Mouse (Mus musculus) midbrain, embryonic 11.5 days (tissue): Measurements from ENCODE around the gene Fbxl19. TPM values are rescaled to one million over a fixed set of nuclear protein-coding genes. Genes with fewer than 3 reads are reported as not detected.

Experiments
- ATAC-seq: fragments of 200-750 bp; cut with Nextera tagmentation; 2 replicates; pipeline ENCODE4 v1.8.0; 2017; ENCODE audit warnings: moderate TSS enrichment, moderate library complexity; ENCODE audit not compliant: low FRiP score
- DNase-seq: peaks from one replicate; pipeline ENCODE4 v3.0.0; 2015; ENCODE audit warnings: low spot score; ENCODE audit errors: missing footprints
- H3K27ac ChIP-seq: fragments of 300-500 bp; sonication (generic); 2 replicates; pipeline ENCODE4 v1.5.1; 2014; ENCODE audit warnings: low read depth, low read length
- H3K27me3 ChIP-seq: fragments of 300-500 bp; sonication (generic); 2 replicates; pipeline ENCODE4 v1.6.1; 2014; ENCODE audit warnings: mild to moderate bottlenecking, low read length, moderate library complexity, mixed read lengths; ENCODE audit not compliant: control insufficient read depth, insufficient read depth
- H3K36me3 ChIP-seq: fragments of 300-500 bp; sonication (generic); 2 replicates; pipeline ENCODE4 v1.6.1; 2014; ENCODE audit warnings: mild to moderate bottlenecking, low read length, moderate library complexity, mixed read lengths; ENCODE audit not compliant: control insufficient read depth, insufficient read depth
- H3K4me1 ChIP-seq: fragments of 300-500 bp; sonication (generic); 2 replicates; pipeline ENCODE4 v1.6.1; 2014; ENCODE audit warnings: low read length; ENCODE audit not compliant: control insufficient read depth, insufficient read depth
- H3K4me2 ChIP-seq: fragments of 300-500 bp; sonication (generic); 2 replicates; pipeline ENCODE4 v1.6.1; 2014; ENCODE audit warnings: mild to moderate bottlenecking, moderate library complexity
- H3K4me3 ChIP-seq: fragments of 300-500 bp; sonication (generic); 2 replicates; pipeline ENCODE4 v1.5.1; 2014; ENCODE audit warnings: low read depth, low read length
- H3K9ac ChIP-seq: fragments of 300-500 bp; sonication (generic); 2 replicates; pipeline ENCODE4 v1.6.1; 2014; ENCODE audit warnings: low read length
- H3K9me3 ChIP-seq: fragments of 300-500 bp; sonication (generic); 2 replicates; pipeline ENCODE4 v1.6.1; 2016; ENCODE audit warnings: low read length; ENCODE audit not compliant: control insufficient read depth
- WGBS: fragments of 180-500 bp; shearing (Covaris S2); extraction: QIAGEN DNeasy Blood & Tissue Kit; methylation state at CpG from one replicate; pipeline ENCODE4 v1.1.7; 2014; 5-methylcytosine and 5-hydroxymethylcytosine counted together
- microRNA counts: library from miRNA; unstranded; fragments of <30 nt; microRNA quantifications from one replicate; lab custom pipeline; 2015
- microRNA-seq: library from miRNA; unstranded; fragments of <30 nt; microRNA quantifications from one replicate; pipeline ENCODE4, GENCODE M21; 2017
- polyA plus RNA-seq: library from polyadenylated mRNA; unstranded; fragments of >200 nt; fragmentation: Nextera tagmentation; extraction: Ambion mirVana; gene quantifications from 2 replicates; pipeline ENCODE4 v1.2.1, GENCODE M21; 2014

Gene Fbxl19
- polyA plus RNA-seq, 1 experiment from 2014 or later = 9.3 TPM

DNA sequence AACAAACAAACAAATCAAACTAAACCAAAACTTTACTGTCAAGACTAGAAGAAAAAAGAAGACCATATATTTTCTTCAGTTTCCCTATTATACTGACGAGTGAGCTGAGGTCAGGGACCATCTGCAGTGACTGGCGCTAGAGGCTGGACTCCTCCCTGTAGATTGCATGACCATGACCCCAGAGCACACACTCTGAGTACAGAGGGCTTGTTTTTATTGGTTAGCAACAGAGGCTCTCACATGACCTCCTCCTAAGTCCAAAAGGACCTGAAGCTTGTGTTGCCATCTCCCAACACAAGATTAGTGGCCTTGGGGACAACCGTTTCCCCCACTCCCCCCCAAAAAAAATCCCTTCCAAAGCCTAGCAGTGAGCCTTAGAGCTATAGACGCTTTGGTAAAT lies 69.5 kb downstream of the Fbxl19 start:
- no peaks in the 10 kb centered on the region for H3K4me1 ChIP-seq
- no peak overlapping the region for H3K4me2 ChIP-seq
- 78% methylated on average over 4 of the region's 4 CpGs for WGBS
- no peak overlapping the region for H3K27ac ChIP-seq
- no peak for ATAC-seq
- H3K4me3 ChIP-seq = no peak overlapping the region
- no peak overlapping the region for H3K9ac ChIP-seq
- H3K36me3 ChIP-seq = 0 out of 2 replicates have a peak, but pooled peaks cover 3% of the 10 kb centered on the region
- H3K9me3 ChIP-seq = no peaks in the 10 kb centered on the region
- DNase-seq = peak; percentile 6
- no peaks in the 10 kb centered on the region for H3K27me3 ChIP-seq

DNA sequence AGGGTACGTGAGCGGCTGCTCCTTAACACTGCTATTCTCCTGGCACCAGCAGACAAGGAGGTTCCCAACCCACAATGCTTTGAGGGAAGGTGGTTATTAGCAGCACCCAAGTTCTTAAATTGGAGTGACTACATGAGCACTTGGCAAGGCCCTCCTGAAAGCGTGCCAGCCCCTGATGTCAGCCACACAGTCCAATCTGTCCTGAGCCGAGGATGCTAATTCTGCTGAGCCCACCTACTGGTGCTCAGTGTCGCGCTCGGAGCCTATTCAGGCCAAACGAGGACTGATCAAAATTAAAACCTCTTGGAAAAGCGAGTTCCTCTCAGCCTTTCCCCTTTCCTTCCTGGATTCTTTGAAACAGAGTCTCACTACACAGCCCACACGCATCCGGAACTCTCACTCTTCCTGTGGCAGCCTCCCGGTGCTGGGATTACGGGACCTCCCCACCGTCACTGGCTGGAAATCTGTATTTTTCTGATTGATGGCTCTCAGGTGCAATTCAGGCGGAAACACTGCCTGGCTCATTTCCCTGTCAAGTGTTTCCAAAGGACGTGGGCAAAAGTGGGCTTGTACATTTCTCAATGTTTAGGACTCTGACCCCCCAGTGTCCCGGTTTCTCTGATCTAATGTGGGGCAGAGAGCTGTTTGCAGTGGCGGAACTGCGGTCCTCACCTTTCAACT lies 70.0 kb downstream of the Fbxl19 start:
- ATAC-seq (no peak), DNase-seq (peak; percentile 69)
- no peaks in the 10 kb centered on the region for H3K9me3 ChIP-seq
- H3K4me2 ChIP-seq = no peak overlapping the region
- no peaks in the 10 kb centered on the region for H3K4me1 ChIP-seq
- H3K9ac ChIP-seq = no peak overlapping the region
- 0 out of 2 replicates have a peak, but pooled peaks cover 3% of the 10 kb centered on the region for H3K36me3 ChIP-seq
- H3K27ac ChIP-seq = no peak overlapping the region
- no peak overlapping the region for H3K4me3 ChIP-seq
- WGBS = 92% methylated on average over 19 of the region's 19 CpGs
- H3K27me3 ChIP-seq = no peaks in the 10 kb centered on the region

DNA sequence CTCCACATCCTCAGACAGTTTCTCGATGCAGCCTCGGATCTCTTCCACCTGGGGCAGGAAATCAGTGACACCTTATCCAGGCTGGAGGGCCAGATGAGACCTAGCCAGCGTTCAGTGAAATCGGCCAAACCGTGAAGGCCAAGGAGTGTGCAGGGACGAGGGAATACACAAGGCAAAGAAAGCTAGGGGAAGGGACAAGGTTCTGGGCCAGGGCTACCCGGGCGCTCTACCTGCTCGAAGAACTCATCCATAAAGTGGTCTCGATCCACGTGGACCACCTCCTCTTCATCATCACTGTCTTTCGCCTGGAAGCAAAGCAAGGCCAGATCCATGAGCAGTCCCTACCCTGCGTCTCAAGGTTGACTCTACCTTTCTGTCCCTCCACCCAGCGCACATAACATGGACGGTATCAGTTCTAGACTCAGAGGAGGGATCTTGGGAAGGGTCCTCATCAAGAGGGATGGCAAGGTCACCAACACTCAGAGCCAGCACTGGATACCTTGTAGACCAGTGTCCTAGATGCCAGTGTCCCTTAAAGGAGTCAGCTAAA lies 70.8 kb downstream of the Fbxl19 start:
- Histone ChIP-seq H3K27me3 (no peaks in the 10 kb centered on the region), H3K4me3 (no peak overlapping the region), H3K27ac (no peak overlapping the region), H3K9ac (no peak overlapping the region), H3K4me1 (no peaks in the 10 kb centered on the region), H3K36me3 (0 out of 2 replicates have a peak, but pooled peaks cover 3% of the 10 kb centered on the region), H3K9me3 (no peaks in the 10 kb centered on the region), H3K4me2 (no peak overlapping the region)
- ATAC-seq (no peak), DNase-seq (peak; percentile 56)
- WGBS = 94% methylated on average over 15 of the region's 15 CpGs

DNA sequence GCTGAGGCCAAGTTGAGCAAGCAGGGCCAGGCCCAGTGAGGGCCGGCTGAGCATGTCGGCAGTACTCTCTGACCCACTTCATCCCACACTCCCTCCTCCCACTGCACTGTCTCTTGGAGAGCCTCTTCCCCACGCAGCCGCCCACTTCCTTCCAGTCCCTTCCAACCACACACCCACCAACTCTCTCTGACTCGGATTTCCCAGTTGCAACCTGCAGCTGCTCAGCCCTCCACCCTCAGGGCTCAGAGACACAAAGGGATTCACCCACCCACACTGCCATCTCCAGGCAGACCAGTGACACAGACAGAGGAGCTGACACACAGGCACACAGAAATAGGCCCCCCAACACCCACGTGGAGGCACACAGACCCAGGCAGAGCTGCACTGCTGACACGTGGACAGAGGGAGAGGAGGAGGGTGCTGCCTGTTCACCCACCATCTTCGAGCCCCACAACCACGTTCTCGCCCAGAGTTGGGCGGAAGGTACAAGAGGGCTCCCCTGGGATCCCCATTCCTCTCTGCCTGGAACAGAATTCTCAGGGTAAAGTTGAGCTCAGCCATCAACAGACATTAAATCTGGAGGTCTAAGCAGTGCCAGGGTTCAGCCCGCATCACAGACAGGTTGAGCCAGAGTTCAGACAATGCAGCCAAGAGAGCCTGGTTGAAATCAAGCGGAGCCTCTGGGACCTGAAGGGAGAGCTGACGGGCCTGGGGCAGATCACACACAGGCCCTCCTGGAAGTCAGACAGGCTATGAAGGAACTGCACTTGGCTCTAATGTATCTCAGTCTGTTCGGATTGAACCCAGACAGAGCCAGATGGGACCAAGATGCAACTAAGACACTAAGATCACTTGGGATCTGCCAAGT lies 71.8 kb downstream of the Fbxl19 start:
- ATAC-seq = no peak
- Histone ChIP-seq H3K36me3 (0 out of 2 replicates have a peak, but pooled peaks cover 3% of the 10 kb centered on the region), H3K27ac (no peak overlapping the region), H3K4me2 (no peak overlapping the region), H3K27me3 (no peaks in the 10 kb centered on the region), H3K9ac (no peak overlapping the region), H3K4me3 (no peak overlapping the region), H3K4me1 (no peaks in the 10 kb centered on the region), H3K9me3 (no peaks in the 10 kb centered on the region)
- 78% methylated on average over 15 of the region's 15 CpGs for WGBS
- DNase-seq = peak; percentile 80

DNA sequence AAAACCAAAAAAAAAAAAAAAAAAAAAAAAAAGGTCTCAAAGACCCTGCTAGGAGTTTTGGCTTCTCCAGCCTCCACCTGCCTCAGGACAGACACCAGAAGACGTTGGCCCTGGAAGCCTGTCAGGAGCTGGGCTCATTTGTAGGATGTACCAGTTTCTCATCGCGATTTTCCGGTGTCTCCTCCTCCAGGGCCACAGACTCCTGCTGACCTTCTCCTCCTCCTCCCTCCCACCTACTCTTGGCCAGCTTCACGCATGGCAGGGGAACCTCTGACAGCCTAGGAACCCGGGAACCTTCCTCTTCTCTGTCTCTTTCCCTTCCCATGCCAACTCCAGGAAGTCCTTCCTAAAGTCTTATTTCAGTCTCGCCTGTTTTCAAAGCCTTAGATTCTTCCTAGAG lies 72.7 kb downstream of the Fbxl19 start:
- H3K9me3 ChIP-seq = no peaks in the 10 kb centered on the region
- WGBS = 79% methylated on average over 7 of the region's 7 CpGs
- no peaks in the 10 kb centered on the region for H3K27me3 ChIP-seq
- no peak overlapping the region for H3K9ac ChIP-seq
- H3K4me2 ChIP-seq = no peak overlapping the region
- H3K36me3 ChIP-seq = 0 out of 2 replicates have a peak, but pooled peaks cover 3% of the 10 kb centered on the region
- H3K4me1 ChIP-seq = no peaks in the 10 kb centered on the region
- ATAC-seq (no peak), DNase-seq (peak; percentile 78)
- no peak overlapping the region for H3K4me3 ChIP-seq
- no peak overlapping the region for H3K27ac ChIP-seq

DNA sequence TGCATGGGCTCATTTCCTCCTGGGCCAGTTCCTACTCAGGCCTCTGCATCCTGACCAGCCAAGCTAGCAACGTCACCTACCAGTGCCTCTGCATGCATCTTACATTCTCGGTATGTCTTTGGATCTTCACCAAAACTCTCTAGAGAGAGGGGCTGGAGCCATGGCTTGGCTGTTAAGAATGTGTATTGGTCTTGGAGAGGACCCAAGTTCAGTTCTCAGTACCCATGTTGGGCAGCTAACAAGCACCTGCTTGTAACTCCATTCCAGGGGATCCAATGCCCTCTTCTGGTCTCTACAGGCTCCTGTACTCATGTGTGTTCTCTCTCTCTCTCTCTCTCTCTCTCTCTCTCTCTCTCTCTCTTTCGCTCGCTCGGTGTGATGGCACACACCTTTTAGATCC lies 73.4 kb downstream of the Fbxl19 start:
- Histone ChIP-seq H3K27me3 (no peaks in the 10 kb centered on the region), H3K4me2 (no peak overlapping the region), H3K36me3 (0 out of 2 replicates have a peak, but pooled peaks cover 3% of the 10 kb centered on the region), H3K27ac (no peak overlapping the region), H3K4me1 (no peaks in the 10 kb centered on the region), H3K9ac (no peak overlapping the region), H3K9me3 (no peaks in the 10 kb centered on the region), H3K4me3 (no peak overlapping the region)
- DNase-seq (no peak), ATAC-seq (no peak)
- 90% methylated on average over 5 of the region's 5 CpGs for WGBS

MicroRNAs within 50 kb of the gene (microRNA counts, 519-probe panel; counts per million panel counts)
- microRNA mmu-miR-762 (lab: Ali Mortazavi, UCI) = not detected

Small RNAs within 50 kb of the gene (microRNA-seq; reads per million reads assigned to microRNA genes)
- gene Mir762 = not detected

Other genes with a start within 250 kb of the Fbxl19 start
- gene Srcap, start 232.6 kb upstream of the Fbxl19 start, polyA plus RNA-seq = 49.6 and 52.1 TPM in 2 replicates
- gene Gm42715, start 225.0 kb upstream of the Fbxl19 start, polyA plus RNA-seq = 19.2 and 20.2 TPM in 2 replicates
- gene Tmem265, start 183.2 kb upstream of the Fbxl19 start, polyA plus RNA-seq = 4.0 and 8.4 TPM in 2 replicates
- 55.1 and 56.2 TPM in 2 replicates for gene Phkg2, start 171.2 kb upstream of the Fbxl19 start, polyA plus RNA-seq
- gene Ccdc189, start 155.9 kb upstream of the Fbxl19 start, polyA plus RNA-seq = 13.4 and 15.8 TPM in 2 replicates
- gene Rnf40, start 155.8 kb upstream of the Fbxl19 start, polyA plus RNA-seq = 36.5 and 39.2 TPM in 2 replicates
- 32.1 and 34.4 TPM in 2 replicates for gene Zfp629, start 128.7 kb upstream of the Fbxl19 start, polyA plus RNA-seq
- gene Bcl7c, start 35.6 kb upstream of the Fbxl19 start, polyA plus RNA-seq = 44.3 and 52.2 TPM in 2 replicates
- gene Ctf1, start 31.8 kb upstream of the Fbxl19 start, polyA plus RNA-seq = 4.0 and 4.6 TPM in 2 replicates
- gene Ctf2, start 12.4 kb upstream of the Fbxl19 start, polyA plus RNA-seq = 0.12 TPM in 1 of 2 replicates, not detected in the other
- 6.1 and 6.3 TPM in 2 replicates for gene Orai3, start 25.3 kb downstream of the Fbxl19 start, polyA plus RNA-seq
- gene Setd1a, start 32.1 kb downstream of the Fbxl19 start, polyA plus RNA-seq = 19.0 and 22.1 TPM in 2 replicates
- not detected in 2 replicates for gene Gm49388, start 41.1 kb downstream of the Fbxl19 start, polyA plus RNA-seq
- 7.9 and 8.2 TPM in 2 replicates for gene Hsd3b7, start 56.1 kb downstream of the Fbxl19 start, polyA plus RNA-seq
- 10.1 and 12.2 TPM in 2 replicates for gene Stx4a, start 79.8 kb downstream of the Fbxl19 start, polyA plus RNA-seq
- gene Stx1b, start 80.0 kb downstream of the Fbxl19 start, polyA plus RNA-seq = 6.9 and 8.4 TPM in 2 replicates
- 16.0 and 17.4 TPM in 2 replicates for gene Zfp646, start 131.7 kb downstream of the Fbxl19 start, polyA plus RNA-seq
- 20.3 and 24.3 TPM in 2 replicates for gene Zfp668, start 132.3 kb downstream of the Fbxl19 start, polyA plus RNA-seq
- 0.32 and 0.36 TPM in 2 replicates for gene Prss53, start 146.4 kb downstream of the Fbxl19 start, polyA plus RNA-seq
- not detected in 2 replicates for gene Gm21974, start 150.9 kb downstream of the Fbxl19 start, polyA plus RNA-seq
- gene Vkorc1, start 151.1 kb downstream of the Fbxl19 start, polyA plus RNA-seq = 44.6 and 48.6 TPM in 2 replicates
- gene Bckdk, start 159.5 kb downstream of the Fbxl19 start, polyA plus RNA-seq = 96.5 and 107 TPM in 2 replicates
- 54.6 and 57.1 TPM in 2 replicates for gene Kat8, start 168.0 kb downstream of the Fbxl19 start, polyA plus RNA-seq
- 0.78 and 0.86 TPM in 2 replicates for gene Prss8, start 185.6 kb downstream of the Fbxl19 start, polyA plus RNA-seq
- 9.4 and 9.6 TPM in 2 replicates for gene Prss36, start 202.2 kb downstream of the Fbxl19 start, polyA plus RNA-seq
- gene Fus, start 222.9 kb downstream of the Fbxl19 start, polyA plus RNA-seq = 51.6 and 54.4 TPM in 2 replicates
- 5.5 and 6.7 TPM in 2 replicates for gene Pycard, start 249.3 kb downstream of the Fbxl19 start, polyA plus RNA-seq